Mouse (Mus musculus) right cerebral cortex, postnatal 36 days (tissue): ENCODE measurements at regions not wholly inside any gene's neighbourhood (a gene's known extent, or its start where the extent isn't known, plus 50 kb on each side); places are given as distances from the start of the nearest gene placed in this dataset.

Source experiments
- DNase-seq, 2 experiments: peaks; one replicate each; pipeline ENCODE4 v3.0.0; 2022; ENCODE audit warnings: low spot score in 2 of 2, mixed read lengths in 1 of 2

DNA sequence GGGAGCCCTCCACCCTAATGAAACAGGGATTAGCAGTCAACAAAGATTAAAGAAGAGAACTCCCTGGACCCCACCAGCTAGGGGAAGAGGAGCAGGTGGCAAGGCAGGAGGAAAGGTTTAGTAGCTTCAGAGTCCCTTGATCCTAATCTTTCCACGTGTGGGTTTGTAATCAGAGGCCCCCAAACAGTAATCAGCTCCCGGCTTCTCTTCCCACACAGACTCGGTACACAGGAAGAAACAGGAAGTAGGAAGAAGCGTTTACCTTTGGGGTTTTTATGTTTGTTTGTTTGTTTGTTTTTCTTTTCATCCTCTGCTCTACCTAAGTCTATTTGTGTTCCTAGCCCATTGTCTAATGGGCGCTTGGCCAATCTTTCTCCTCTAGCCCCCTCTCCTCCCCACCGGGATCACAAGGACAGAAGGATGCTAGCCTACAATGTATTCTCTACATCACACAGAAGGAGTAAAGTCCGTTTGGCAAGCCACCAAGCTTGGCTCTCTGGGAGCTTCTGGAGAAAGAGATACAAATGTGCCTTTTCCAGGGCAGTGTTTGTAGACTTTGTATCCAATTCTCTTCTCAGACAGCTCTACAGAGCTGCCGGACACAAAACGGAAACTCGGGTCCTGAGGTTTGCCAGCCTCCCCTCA, 226.5 kb upstream of the Jarid2 start:
- no peak for DNase-seq

DNA sequence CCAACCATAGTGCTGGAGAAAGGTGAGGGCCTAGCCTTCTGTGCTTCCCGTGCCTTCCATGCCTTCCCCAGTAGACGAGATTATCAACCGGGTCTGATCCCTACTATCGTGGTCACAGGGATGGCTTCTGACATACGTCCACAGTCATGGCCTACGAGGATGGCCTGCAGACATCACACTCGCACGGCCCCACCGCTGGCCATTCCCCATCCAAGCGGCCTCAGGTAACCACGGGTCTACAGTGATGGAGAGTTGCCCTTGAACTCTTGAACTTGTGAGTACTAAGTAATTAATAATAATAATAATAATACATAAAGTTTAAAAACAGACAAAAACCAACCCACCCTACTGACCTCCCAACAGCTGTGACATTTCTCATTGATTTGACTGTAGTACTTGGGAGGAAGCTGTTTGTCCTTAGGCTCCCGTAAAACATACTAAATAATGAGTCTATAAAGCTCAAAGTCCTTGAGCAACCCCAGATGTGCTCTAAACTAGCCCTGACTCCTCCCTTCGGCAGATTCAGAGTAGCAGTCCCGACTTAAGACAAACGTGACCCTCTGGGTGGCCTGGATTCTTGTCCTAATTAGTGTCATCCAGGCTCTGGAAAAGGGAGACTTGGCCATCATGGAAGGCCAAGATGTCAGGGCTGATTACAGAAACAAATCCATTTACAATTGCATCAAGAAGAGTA, 225.9 kb upstream of the Jarid2 start:
- DNase-seq = no peak

DNA sequence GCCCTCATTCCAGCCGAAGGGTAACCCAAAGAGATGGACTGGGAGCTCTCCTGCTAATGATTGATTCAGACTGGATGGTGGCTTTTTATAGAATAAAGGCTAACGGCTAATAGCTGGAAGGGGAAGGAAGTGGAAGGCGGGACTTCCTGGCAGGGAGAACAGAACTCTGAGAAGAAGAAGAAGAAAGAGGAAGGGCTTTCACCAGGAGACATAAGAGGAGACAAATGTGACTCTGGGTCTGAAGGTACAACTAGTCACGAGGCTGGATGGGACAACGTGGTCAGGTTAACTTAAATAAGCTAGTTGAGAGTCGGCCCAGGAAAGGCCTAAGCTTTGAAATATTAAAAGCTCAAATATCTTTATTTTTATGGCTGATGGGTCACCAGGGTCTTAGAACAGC, 224.8 kb upstream of the Jarid2 start:
- no peak for DNase-seq

DNA sequence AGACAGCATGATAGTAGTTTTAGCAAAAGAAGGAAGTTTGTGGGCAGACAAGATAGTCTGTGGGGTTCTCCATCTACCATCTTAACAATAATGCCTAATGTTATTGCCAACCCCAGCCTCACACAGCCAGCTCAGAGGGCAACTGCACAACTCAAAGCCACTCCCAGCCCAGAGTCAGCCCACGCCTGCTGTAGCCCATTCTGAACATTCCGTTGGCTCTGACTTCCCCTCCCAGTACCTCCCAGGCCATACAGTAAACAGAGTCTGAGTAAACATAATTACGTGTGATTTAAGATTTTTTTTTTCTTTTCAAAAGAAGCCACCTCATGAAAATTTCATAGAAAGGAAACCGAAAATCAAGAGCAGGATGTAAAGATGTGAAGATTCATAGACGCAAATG, 222.3 kb upstream of the Jarid2 start:
- DNase-seq = no peak

DNA sequence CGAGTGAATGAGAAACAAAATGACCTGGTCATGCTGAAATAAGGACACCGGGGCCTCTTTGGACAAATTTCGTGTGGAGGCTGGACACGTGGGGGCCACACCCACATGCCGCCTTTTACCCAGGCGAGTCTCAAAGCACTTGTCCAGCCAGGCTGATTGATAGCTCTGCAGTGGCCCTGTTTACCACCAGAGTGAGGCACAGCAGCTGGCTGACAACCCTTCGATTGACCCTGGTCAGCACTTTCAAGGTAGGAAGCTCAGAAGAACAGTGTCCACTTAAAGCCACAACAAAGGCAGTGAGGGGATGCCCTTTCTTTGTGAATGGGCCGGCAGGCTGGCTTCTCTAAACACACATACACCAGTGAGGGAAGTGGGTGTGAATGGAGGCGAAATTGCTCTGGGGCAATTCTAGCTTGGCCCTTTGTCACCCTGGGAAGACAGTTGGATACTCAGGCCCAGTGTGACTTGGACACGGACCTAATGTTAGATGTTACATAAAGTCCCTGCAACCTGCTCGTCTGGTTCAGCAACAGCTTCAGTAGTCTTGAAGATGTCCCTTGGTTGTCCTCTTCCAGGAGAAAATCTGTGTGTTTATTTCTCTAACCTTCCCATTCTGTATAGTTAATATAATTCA, 219.6 kb upstream of the Jarid2 start:
- DNase-seq = no peak

- no peak for DNase-seq
Measured at GRCm38 (mm10) chr13:44513378-44514285, 215.6 kb upstream of the Jarid2 start.

GRCm38 (mm10) chr13:44514636-44515158, 214.6 kb upstream of the Jarid2 start:
- no peak for DNase-seq

- DNase-seq = no peak
Measured at GRCm38 (mm10) chr13:44516863-44517262, 212.4 kb upstream of the Jarid2 start.

- no peak for DNase-seq
Measured at GRCm38 (mm10) chr13:44517312-44517711, 212.0 kb upstream of the Jarid2 start.

DNA sequence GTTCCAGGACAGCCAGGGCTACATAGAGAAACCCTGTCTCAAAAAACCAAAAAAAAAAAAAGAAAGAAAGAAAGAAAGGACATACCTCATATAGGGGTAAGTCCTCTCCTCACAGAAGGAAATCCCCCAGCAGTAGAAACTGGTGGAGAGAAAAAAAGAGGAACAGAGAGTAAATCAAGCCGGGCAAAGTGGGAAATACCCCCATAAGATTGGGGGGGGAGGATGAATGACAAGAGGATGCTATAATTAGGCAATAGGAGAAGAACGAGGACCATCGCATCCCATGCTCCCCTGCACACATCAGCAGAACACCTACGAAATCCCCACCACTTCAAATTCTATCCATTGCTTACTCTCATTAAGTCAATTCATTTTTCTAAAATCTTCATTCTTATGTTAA, 211.1 kb upstream of the Jarid2 start:
- no peak for DNase-seq

DNA sequence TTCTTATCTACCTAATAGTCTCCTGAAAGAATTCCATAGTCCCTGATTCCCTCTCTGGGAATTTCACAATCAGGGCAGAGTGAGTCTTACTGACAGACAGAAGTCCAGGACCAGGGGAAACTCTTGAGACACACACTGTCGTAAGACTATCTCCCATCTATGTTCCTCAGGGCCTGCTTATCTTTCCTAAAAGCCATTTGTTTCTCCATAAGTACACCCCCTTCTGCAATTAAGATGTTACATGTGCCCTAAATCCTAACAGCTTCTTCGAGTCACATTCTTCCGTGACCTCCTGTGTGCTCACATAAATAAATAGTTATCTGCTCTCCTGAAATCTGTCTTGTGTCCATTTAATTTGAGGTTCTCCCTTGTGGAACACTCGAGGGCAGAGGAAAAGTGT, 205.8 kb upstream of the Jarid2 start:
- DNase-seq = no peak

DNA sequence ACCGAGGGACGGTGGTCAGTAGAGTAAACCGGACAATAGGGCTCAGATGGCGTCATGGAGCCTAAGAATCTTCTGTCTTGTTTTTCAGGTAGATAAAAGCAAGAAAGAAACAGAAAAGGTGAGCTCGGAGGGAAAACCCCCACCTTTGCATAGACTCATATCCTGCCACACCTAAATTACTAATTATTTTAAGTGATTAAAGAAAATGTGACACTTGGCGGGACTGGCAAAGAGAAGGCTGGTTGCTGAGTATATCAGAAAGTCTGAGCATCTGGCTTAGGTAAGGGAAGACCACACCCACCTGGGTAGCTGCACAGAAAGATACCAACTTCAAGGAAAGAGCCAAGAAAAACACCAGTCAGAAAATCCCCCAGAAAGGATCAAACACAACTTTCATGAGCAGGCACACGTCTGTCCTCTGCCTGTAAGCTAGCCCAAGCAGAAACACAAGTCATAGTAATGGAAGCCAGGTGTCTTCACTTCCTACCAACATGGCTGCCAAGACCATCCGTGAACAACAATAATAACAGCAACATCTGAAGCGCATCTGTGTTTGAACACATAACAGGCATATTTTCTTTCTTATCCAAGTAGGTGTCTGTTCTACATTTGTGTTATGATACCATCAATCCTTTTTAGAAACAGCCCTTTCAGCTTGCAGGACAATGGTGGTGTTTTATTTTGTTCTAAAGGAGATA, 198.3 kb upstream of the Jarid2 start:
- no peak for DNase-seq

- no peak for DNase-seq
Measured at GRCm38 (mm10) chr13:44532631-44533180, 196.6 kb upstream of the Jarid2 start.

- no peak for DNase-seq
Measured at GRCm38 (mm10) chr13:44534575-44535080, 194.6 kb upstream of the Jarid2 start.

GRCm38 (mm10) chr13:44535441-44535840, 193.8 kb upstream of the Jarid2 start:
- no peak for DNase-seq

GRCm38 (mm10) chr13:44538238-44538637, 191.0 kb upstream of the Jarid2 start:
- no peak for DNase-seq

GRCm38 (mm10) chr13:44540401-44540800, 188.9 kb upstream of the Jarid2 start:
- no peak for DNase-seq

DNA sequence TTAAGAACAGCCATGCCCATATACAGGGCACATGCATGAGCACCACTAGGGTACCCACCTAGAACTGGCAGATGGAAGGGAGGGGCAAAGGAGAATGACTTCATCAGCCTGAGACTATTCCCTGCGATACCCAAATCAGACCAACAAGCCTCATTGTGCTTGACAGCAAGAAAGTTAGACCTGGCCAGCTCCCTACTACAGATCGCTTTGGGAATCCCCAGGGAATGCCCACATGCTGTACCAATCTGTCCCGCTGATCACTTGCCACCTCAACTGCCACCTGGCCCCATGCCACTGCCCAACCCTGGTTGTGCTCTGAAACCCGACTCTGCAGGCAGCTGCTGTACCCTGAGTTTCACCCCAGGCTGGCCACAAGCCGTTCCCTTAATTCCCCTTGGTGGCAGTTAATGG, 188.0 kb upstream of the Jarid2 start:
- DNase-seq = no peak

- DNase-seq = no peak
Measured at GRCm38 (mm10) chr13:44544786-44545185, 184.5 kb upstream of the Jarid2 start.

GRCm38 (mm10) chr13:44546289-44546688, 183.0 kb upstream of the Jarid2 start:
- DNase-seq = no peak

DNA sequence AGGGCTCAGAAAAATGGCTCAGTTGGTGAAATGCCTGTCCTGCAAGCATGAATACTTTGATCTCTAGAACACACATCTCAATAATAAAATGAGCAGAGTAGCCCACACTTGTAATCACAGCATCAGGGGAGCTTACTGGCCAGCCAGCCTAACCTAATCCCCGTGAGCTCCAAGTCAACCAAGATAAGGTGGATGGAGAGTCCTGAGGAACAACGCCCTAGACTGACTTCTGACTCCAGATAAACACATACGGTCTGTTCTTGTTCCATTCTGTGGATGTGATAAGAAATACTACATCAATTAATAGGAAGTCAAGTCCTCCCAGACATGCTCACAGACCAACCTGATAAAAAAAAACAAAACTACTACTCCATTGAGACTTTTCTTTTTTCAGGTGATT, 180.4 kb upstream of the Jarid2 start:
- DNase-seq = no peak
